Mouse (Mus musculus): ENCODE results near the gene Col12a1.

- TF ChIP-seq ZNF384 (IDR thresholded peaks at IDR 0.05; ENCODE audit: low read depth, low read length): no peak
- TF ChIP-seq CHD2 (IDR thresholded peaks at IDR 0.05; ENCODE audit: low read depth, low read length): no peak
- no peak for TF ChIP-seq HCFC1 (IDR thresholded peaks at IDR 0.05; ENCODE audit: borderline replicate concordance, insufficient read depth, low read length)
Measured at GRCm38 (mm10) chr9:79765329-79765728, 46.7 kb upstream of the Col12a1 start.
